Mouse (Mus musculus) WW6 (cell line): ENCODE measurements around the gene Fkbp6.
A peak's percentile ranks its signal among the peaks of the same experiment; 100 is the strongest.

Source experiments
- DNase-seq: peaks from one replicate; pipeline ENCODE4 v3.0.0-alpha.2; 2013; ENCODE audit warnings: low read depth, low spot score

Fkbp6 gene

DNA sequence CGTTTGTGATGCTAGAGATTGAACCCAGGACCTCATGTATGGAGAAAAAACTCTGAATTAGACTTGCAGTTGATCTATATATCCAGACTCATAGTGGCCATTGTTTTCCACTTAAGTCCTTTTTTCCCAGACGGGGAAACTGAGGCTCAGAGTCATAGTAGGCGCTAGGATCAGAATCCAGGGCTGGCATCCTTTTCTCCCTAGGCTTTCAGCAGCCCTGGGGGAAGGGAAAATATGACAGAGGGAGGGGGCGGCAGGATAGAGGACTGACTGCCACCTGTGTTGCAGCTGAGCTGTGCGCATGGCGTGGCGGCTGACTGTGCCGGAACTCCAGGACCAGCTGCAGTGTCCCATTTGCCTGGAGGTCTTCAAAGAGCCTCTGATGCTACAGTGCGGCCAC, 3.2 kb upstream of the Fkbp6 start, which contains the start of gene Trim50:
Gene Trim50 (plus strand): TSS at position 301 of the 400 bp plus-strand sequence.
- no peak for DNase-seq

DNA sequence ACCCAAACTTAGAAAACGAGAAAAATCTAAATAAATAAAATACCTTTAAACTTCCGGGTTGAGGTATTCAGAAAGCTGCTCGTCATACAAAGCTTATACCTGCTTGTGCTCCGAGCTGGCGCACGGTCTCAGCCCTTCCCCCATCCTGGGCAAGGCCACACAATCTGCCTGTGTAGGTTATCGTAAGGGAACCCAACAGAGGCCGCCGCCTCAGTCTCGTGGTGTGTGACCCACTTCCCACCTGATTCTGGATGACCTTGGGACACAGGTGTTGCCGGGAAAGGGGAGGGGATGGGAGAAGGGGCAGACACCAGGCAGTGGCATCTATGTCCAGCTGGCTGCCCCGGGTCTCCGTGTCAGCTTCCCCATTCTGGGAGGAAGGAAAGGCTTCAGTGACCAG, 1.8 kb upstream of the Fkbp6 start:
- DNase-seq: no peak

- DNase-seq: no peak
Measured at GRCm38 (mm10) chr5:135347511-135348011, 2.3 kb downstream of the Fkbp6 start.

GRCm38 (mm10) chr5:135346430-135346829, 3.4 kb downstream of the Fkbp6 start:
- no peak for DNase-seq

- DNase-seq: no peak
Measured at GRCm38 (mm10) chr5:135345989-135346388, 3.9 kb downstream of the Fkbp6 start.

- no peak for DNase-seq
Measured at GRCm38 (mm10) chr5:135337575-135337974, 12.3 kb downstream of the Fkbp6 start.

GRCm38 (mm10) chr5:135331161-135331560, 18.7 kb downstream of the Fkbp6 start:
- DNase-seq: no peak

GRCm38 (mm10) chr5:135330201-135330600, 19.6 kb downstream of the Fkbp6 start:
- DNase-seq: no peak

DNA sequence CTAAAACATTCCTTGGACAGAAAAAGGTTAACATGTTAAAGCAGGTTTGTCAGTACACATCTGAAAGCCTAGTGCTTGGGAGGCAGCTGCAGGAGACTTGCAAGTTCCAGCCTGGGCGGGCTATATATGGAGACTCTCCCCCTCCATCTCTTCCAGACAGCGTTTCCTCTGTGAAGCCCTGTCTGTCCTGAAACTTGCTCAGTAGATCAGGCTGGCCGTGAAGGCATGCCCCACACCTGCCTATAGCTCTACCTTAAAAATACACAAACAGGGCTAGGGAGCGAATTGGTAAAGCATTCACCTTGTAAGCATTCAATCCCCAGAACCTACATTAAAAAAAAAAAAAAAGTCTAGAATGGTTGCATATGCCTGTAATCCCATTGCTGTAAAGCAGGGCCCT, 20.4 kb downstream of the Fkbp6 start:
- DNase-seq: no peak

- DNase-seq: no peak
Measured at GRCm38 (mm10) chr5:135326121-135326659, 23.7 kb downstream of the Fkbp6 start.

DNA sequence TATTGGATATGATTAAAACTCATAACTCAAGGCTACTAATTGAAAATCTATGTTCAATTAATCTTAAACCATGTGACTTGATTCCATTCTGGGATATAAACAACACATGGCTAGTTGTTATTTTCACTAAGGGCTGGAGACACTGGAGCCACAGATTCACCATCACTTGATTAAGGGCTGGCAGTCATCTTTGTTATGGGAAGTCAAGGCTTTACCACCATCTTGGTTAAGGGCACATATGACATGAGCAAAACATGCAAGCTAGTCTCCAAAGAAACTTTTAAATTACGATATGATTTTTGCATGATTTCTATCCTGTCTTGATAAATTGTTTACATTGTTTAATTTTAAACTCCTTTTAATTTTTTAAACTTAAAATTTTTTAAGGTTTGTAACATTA, 27.6 kb downstream of the Fkbp6 start:
- DNase-seq: no peak

DNA sequence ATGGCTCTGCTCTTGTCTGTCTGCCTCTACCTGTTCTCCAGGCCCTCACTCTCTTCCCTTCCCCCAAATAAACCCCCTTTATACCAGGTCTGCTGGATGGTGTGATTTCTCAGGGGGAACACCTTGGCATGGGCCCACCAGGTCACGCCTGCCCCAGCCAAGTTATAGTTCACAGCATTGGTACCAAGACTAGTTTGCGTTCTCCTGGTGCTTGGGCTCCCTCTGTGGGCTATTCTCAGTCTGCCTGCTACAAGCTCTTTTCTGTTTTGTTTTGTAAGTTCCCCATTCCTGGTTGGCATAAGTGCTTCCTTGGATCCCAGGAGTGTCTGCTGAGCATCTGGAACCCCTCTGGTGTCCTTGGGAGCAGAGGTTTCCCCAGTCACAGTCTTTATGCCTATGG, 30.0 kb downstream of the Fkbp6 start:
- DNase-seq: no peak

- DNase-seq: no peak
Measured at GRCm38 (mm10) chr5:135316177-135316576, 33.7 kb downstream of the Fkbp6 start.

DNA sequence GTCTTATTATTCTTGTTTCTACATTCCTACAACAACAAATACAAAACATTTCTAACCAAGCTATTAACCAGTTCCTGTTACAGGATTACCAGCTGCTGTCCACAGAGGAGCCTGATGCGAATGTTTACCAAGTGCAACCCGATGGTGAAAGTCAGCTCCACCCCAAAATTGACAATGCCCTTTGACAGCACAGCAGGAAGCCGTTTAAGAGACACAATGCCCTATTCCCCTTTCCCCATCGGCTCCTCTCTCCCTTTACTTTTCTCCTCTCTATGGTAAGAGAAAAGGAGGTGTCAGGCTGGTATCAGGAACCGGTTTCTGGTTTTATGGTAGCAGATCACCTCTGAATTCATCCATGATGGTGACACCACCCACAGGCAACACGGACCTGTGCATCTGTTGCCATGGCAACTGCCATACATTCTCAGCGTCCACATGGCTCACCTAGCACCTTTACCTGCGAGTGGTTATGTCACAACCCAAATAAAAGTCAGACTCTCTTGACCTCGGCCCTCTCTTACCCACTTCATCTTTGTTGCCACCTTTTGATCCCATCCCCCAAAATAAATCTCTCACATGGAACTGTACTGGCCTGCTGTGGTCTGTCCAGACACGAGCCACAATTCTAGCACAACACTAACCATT, 43.4 kb downstream of the Fkbp6 start:
- peak; percentile 20 for DNase-seq

- no peak for DNase-seq
Measured at GRCm38 (mm10) chr5:135302454-135302853, 47.4 kb downstream of the Fkbp6 start.

- DNase-seq: no peak
Measured at GRCm38 (mm10) chr5:135301916-135302315, 47.9 kb downstream of the Fkbp6 start.

DNA sequence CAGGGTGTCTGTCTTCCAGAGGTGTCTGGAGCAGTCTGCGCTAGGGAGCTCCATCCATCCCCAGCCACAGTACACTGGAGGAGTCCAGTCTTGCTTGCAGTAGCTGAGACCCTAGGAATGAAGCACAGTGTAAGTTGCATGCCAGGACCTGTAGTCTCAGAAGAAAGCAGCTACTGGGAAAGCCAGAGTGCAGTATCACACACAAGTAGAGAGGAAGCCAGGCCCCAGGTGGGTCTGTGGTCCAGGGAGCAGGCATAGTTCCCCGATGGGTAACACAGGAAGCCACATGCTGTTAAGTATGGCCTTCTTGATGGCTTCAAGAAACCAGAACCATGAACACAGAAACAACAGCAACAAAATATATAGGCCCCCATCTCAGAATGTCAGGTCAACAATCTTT, 57.8 kb downstream of the Fkbp6 start:
- no peak for DNase-seq

GRCm38 (mm10) chr5:135291193-135291592, 58.7 kb downstream of the Fkbp6 start:
- DNase-seq: no peak

GRCm38 (mm10) chr5:135290703-135291102, 59.1 kb downstream of the Fkbp6 start:
- DNase-seq: no peak

DNA sequence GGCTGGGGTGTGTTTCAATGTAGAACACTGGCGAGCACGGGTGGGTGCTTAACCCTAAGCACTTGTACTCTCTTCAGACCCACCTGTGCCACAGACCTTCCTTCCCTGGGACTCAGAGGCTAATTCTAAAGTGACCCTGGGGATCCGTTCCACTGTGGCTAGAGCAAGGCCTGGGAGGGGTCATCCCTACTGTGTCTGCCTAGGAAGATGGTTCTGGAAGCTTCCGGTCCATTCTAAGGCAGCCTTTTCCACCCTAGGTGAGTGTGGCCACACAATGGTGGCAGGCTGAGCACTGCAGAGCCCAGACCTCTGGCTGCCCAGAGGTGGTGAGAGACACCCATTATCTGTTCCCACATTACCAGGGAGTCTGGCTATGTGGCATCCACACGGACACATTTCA, 62.9 kb downstream of the Fkbp6 start:
- no peak for DNase-seq

- DNase-seq: peak; percentile 29
Measured at GRCm38 (mm10) chr5:135286185-135286584, 63.7 kb downstream of the Fkbp6 start.

DNA sequence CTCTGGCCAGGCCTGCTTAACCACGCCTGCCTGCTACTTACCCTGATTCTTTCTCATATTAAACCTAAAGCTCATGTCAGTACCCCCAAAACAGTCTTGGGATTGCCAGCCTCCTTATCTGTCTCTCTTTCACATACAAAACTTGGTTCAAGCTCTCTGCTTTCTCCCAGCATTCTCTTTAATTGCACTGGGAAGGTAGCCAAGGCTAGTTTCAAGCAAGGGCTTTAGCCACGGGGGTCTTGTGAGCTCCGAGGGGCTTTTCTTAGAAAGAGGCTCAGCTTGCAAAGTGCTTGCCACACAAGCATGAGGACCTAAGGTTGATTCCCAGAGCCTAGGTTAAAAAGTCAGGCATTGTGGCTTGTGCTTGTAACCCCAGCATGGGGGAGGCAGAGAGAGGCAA, 64.6 kb downstream of the Fkbp6 start:
- no peak for DNase-seq

DNA sequence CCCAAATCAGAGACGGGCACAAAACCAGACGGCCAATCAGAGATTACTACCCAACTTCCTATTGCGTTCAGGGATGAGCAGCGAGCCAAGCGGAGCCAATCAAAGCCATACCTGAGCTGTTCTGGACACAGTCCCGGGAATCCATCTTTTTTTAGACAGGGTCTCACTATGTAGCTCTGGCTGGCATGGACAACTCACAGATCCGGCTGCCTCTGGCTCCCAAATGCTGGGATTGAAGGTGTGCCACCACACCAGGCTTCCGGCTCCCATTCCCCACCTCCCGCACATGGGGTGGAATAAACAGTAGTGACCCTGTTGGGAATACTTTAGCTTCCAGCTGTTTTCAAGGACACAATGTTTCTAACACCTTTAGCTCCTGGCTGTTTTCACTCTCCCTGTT, 69.6 kb downstream of the Fkbp6 start:
- no peak for DNase-seq

- DNase-seq: no peak
Measured at GRCm38 (mm10) chr5:135276597-135276996, 73.2 kb downstream of the Fkbp6 start.
